Mouse (Mus musculus) adrenal gland, postnatal 4 days (tissue): ENCODE measurements at regions not wholly inside any gene's neighbourhood (a gene's known extent, or its start where the extent isn't known, plus 50 kb on each side); places are given as distances from the start of the nearest gene placed in this dataset.

ENCODE experiments used
- DNase-seq, 2 experiments: peaks; one replicate each; pipeline ENCODE4 v3.0.0; 2021 to 2022; ENCODE audit warnings: low spot score in 2 of 2, mixed read lengths in 2 of 2

DNA sequence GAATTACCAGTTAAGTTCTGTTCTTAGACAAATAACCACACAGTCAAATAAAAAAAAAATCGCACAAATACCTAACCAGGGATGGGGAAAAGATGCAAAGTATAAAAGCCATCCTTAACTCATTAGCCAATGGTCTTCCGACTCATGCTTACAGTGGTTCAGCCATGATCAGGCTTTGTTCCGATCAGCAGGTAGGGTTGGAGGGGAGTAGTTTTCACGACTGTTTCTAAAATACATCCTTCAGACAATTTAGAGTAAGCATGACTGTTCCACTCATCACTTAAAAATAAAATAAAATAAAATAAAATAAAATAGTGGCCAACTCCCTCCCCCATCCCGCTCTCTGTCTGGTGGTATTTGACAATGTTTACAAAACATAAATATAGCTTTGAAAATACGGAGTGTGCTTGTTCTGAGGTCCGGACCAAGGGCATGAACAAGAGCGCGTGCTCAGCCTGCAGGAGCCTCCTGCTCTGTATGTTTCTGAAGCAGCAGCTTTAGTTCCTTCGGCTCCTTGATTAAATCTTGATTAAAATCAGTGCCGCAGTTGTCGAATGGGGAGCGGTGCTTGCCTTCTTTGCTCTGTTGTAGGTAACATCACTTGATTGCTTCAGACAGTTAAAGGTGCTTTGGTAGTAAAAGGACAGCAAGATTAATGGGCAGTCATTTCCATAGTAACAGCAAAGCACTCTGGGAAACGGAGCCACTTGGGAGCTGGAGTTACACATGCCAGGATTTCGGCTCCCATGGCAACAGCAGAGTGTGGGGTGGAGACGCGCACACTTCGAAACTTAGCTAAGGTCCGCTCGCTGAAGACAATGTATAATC is 185.6 kb upstream of the Kif2a start:
- peak; percentile 3 to 5 for DNase-seq

DNA sequence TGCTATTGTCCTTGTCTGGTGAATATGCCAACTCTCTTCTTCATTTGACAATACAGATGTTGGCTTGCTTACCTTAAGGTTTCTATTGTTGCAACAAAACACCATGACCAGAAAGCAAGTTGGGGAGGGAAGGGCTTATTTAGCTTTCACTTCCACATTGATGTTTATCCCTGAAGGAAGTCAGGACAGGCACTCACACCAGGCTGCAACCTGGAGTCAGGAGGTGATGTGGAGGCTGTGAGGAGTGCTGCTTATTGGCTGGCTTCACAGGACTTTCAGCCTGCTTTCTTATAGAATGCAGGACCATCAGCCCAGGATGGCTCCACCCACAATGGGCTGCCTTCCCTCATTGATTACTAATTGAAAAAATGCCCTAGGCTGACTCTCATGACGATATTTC is 177.9 kb upstream of the Kif2a start:
- no peak for DNase-seq

DNA sequence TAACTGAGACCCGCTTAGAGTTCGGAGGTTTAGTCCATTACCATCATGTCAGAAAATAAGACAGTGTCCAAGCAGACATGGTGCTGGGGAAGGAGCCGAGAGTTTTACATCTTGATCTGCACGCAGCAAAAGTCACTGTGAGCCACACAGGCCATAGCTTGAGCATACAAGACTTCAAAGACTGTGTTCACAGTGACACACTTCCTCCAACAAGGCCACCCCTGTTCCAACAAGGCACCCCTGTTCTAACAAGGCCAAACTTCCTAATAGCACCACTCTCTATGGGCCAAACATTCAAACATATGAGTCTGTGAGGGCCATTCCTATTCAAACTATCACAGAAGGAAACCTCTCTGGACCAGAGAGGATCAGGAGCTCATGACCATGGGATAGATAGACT is 171.5 kb upstream of the Kif2a start:
- DNase-seq = no peak

DNA sequence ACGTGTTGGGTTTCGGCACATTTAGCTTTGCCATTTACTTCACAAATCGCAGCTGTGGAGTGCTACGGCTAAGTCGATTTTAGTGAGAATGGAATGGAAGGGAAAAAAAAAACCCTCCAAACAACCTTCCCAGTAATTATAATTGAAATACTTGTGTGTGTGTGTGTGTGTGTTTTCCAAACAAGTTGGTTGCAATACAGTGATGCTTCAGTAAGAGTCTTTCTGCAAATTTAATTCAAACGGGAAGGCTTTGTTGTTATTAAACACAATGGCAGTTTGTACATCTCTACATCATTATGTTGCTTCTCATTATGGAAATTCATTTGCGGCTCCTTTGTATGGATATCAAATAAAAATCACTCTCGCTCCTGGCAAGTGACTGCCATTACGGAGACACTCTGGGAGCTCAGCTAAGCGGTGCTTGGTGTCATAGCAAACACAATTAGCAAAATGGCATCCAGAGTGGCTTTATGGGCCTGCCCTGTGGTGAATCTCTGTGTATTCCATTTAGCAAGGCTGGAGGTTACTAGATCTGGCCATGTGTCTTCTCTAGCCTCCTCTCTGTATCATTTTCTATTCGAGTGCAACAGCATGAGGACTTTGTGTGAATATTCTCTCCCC is 165.4 kb upstream of the Kif2a start:
- DNase-seq = no peak

DNA sequence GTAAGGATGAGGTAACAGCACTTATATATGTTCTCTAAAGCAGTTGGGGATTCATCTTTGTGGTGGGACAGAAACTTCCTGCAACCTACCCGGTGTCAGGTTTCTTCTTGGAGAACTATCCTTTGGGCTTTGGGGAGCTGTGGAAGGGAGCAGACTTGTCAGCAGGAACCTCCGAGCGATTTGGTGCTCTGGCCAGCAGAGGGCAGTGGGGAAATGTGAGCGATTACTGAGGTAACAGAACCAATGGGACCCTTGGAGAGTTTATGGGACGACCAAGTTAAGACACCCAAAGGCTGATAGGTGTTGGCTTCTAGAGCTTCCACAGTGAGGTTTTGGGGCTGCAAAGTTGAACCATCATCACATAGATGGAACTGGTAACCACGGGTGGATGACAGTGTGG is 160.6 kb upstream of the Kif2a start:
- DNase-seq = peak in 1 of 2 experiments; percentile 17

DNA sequence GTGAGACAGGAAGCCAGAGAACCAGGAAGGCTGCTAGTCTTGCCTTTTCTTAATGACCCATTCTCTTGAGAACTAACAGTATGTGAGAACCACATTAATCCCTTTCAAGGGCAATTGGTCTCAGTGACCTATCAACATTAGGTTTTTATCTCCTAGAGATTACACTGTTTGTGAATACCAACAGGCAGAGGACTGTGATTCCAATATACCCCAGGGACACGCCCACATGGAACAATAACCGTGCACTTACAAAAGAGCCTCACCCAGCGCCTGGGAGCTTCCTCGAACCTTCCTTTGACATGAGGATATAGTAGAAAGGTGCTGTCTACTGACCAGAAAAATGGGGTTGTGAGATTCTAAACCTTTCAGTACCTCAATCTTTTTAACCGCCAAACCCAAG is 157.6 kb upstream of the Kif2a start:
- no peak for DNase-seq

DNA sequence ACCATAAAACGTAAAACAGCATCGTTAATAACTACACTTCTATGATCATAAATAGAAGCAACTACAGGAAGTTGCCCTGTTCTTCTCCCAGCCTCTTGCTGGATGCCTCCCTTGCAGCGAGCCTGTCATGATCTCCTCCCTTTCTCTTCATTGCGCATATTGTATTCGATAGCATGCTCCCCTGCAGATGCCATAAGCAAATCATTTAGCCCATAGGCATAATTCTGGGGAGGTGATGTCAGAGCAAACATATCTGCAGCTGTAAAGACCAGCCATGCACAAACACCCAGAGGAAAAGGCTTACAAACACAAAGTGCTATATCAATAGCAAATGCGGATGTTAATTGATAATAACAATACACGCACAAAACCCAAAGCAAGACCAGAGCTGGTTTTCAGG is 155.7 kb upstream of the Kif2a start:
- DNase-seq = no peak

DNA sequence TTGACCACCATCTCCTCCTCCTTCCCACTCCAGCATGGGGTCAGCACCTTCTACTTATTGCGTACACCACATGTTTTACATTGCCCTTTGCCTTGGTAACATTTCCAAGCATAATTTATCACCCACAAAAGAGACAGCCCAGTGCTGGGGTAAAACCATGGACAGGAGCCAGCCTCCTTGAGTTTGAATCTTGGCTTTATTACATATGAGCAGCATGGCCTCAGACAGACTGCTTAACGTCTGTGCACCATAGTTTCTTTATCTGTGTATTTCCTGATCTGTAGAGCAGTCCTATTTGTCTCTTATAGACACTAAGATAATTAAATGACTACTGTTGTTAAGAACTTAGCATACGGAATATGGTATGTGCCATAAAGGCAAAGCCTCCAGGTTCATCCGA is 154.0 kb upstream of the Kif2a start:
- no peak for DNase-seq

DNA sequence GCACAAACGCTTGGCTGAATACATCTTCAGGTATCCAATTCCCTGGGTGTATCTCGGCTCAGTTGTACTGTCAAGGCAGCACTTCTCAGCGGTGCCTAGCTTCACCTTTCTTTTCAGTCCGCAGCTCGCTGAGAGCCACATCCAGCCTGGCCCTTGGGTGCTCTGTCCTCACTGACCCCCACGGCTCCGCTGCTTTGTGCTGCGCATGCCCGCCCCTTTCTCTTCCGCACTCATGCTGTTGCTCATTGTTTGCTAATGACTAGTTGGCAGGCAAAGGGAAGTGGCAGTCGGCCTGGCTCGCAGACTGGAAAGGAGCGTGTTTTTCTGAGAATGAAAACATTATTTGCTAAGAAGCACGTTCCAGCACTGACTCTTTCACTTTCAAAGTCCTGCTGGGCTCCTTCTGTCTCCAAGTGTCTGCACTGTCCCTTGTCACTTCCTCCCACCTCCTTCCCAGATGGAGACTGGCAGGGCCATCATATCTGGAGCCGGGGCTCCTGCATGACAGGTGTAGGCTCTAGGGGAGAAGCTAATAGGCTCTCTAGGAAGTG is 146.7 kb upstream of the Kif2a start:
- DNase-seq = peak; percentile 4 to 5

DNA sequence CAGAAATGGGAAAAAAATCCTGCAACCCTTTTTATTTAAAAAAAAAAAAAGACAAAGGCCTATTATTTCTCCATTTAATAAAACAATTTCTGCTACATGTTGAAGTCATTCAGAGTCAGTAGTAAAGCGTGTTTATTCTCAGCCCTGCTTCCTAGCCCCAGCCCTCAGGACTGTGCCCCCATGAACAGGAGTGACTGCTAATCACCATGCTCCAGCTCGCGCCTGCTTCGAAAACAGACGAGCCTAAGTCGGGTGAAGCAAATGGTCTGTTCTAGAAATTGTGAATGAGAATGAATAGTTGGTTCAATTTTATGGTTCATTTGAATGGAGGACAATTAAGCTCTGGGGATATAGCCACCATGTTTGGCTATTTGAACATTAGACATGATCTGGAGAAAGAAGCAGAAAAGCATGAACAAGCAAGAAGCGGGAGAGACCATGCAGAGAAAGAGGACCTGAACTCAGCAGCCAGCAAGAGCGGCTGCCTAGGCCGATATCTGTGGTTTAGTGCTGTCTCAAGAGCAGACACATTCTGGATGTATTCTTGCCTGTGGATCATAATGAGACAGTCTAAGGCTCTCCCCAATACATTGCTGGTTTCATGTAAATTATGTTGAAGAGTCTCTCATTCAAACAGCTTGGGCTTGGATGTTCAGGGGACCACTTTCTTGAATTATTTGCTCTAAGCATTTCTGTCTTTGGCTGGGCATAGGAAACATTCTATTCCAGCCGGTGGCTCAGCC is 146.1 kb upstream of the Kif2a start:
- no peak for DNase-seq

DNA sequence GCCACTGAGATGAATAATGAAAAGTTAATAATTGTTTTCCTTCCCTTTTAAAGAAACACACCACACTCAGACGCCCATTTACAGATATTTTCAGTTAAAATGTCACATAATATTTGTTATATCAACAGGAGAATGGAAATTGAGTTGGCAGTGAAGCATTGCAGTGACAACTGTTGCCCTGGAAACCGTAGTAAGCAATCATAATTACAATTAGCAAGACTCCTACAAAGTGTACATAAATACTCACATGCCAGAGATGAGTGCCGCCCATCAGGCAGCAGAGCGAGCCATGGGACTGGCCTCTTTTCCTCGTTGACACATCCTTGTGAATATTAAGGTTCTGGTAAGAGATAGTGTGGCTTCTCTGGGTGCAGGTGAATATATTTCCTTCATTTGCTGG is 129.6 kb upstream of the Kif2a start:
- no peak for DNase-seq

DNA sequence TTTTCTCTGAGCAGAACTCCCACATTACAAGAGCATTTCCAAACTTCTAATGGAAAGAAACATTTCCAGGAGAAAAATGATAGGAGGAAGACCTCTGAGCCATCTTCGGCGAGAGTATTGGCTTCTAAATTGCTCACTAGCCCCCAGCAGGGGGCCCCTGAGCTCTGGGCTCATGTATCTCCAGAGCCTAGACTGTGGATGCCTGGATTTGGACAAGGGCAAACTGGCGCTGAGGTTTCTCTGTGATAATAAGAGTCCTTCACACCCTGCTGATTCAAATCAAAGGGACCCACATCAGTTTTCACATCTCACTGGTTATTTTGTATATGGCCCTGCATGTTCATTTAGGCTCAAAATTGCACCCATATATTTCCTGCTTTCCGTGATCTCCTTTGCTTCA is 119.3 kb upstream of the Kif2a start:
- DNase-seq = no peak

DNA sequence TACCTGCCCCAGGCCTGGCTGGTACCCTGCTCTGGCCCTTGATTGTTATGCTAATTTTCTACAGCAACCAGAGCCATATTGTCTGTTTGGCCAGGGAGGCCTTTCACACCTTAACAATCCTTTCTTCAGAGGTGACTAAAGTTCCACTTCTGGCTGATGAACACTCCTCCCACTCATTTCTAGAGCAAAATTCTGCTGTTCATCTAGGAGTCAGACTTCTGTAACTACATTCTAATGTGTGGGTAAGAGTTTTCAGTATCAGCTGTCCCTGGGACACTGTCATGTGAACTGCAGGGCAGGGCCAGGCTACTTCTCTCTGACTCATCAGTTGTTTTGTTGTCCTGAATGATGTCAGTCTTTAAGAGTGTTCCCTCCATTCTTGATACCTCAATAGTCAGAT is 112.2 kb upstream of the Kif2a start:
- DNase-seq = no peak

DNA sequence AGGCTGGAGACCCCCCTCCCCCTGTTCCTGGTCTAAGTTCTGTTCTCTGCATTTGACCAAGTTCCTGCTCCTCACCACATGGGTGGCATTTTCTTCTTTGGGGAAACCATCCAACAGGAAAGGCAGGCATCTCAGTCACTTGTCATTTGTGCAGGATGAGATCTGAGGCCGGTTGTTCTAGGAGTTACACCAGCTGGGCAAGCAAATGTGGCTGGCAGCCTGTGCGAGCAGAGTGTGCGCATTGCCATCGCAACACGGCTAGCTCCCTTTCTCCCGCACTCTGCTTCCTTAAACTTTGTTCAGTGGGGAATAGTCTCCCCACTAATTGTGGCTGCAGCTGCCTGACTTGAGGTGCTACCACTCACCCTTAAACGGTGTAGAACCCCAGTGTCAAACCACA is 104.7 kb upstream of the Kif2a start:
- no peak for DNase-seq

DNA sequence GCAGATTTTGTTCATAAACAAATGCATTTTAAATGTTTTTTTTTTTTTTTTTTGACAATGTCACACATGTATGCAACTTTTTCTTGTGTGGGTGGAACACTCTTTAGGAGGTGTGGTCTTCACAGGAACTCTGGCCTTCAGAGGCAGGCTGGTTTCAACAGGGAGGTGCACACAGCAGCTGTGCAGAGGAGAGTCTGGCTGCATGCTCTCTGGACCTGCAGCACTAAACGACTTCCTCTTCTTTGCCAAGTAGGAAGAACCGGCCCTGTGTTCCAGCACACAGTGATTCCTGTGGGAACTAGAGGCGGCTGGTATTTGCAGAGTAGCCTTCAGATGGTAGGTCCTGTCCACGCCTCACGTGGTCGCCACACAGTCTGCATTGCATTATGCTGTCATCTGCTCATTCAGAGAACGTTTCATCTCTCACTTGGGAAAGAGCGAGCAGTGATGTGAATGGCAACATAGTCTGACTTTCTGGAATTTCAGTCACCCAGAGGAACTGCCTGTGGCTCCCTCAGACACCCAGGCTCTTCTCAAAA is 102.3 kb upstream of the Kif2a start:
- no peak for DNase-seq

DNA sequence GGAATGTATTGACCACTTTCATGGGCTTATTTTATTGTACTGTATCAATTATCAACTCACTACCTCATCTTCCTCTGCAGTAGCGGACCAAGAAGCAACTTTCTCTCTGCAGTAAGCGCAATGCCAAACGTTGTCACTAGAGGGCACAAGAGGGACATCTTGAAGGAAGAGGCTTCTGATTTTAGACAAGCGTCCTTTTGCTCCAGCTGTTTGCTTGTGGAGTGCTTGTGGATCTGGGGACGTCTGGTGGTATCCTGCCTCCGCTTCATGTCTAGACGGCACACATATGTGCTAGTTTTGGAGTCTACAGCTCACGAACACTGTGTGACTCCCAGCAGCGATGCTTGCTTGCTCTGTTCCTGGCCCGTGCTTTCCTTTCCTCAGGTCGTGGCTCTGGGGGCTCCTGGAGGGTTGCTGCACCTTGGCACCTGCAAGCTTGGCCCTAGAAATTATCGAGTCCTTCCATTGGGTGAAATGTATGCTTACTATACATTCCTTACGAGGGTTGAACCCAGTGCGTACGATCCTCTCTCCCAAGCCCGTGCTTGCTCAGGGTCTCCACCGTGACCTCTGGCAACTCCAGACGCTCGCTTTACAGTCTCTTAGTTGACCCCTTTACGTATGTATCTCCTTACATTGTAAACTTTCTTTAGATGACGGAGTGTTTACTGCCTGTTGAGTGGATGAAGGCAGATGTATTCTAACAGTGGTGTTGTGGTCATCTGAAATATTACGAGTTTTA is 92.2 kb upstream of the Kif2a start:
- DNase-seq = peak; percentile 54 to 60

DNA sequence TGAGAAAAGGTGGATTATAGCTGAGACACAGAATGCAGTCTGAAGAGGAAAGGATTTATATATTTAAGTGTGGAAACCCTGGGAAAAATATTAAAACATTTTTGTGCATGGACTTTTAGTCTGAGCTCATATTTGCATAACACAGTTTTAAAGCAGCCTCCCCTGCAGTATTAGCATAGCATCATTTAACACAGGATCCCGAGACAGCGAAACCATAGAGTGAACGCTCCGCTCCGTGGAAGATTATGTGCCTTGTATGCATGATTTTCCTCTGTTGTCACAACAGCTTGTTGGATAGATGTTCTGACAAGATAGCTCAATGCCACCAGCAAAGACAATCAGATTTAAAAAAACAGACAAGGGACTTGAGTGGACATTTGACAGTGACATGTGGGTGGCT is 86.1 kb upstream of the Kif2a start:
- no peak for DNase-seq

DNA sequence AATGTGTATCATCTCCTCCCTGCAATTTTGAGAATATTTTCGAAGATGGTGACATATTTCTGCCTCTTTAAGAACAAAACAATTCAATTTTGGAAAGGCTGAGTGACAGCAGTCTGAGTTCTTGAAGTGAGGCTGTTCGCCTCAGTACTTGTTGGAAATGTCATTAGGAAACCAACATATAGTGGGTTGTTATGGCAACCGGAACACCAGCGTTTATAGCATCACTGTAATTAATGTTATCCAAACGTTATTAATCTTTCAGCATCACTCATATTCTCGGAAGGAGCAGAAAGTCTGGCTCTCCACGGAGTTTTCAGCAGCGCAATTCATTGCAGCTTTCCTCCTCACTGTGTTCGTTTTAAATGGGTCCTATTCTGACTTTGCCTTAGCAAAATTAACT is 85.6 kb upstream of the Kif2a start:
- no peak for DNase-seq

DNA sequence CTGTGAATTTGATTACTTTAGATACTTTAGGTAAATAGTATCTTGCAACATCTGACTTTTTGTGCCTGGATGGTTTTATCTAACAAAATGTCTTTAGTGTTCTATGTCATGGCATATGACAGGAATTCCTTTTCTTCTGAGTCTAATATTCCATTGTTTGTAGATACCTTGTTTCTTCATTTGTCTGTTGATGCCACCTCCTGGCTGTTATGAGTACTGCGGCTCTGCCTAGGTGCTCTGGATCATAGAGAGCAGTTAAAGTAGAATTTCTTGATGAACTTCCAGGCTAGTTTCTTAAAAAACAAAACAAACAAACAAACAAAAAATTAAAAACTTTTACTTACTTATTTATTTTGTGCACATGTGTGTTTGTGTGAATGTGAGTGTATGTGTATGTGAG is 83.6 kb upstream of the Kif2a start:
- DNase-seq = no peak

DNA sequence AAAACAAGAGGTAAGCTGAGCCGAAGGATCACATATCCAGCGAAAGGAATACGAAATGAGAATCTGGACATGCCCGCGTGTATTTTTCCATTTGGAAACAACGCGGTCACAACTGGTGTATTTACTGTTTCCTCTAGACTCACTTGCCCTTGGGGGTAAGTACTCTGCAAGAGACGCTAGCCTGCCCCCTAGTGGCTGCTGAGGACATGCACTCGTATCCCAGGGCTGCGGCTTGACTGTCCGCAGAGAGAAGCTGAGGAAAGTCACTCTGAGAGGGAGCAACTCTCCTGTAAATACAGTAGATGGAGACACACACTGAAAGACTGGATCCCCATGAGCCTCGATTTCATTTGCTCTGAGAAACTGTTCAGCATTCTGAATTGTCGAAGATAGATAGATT is 79.7 kb upstream of the Kif2a start:
- peak; percentile 66 to 74 for DNase-seq

DNA sequence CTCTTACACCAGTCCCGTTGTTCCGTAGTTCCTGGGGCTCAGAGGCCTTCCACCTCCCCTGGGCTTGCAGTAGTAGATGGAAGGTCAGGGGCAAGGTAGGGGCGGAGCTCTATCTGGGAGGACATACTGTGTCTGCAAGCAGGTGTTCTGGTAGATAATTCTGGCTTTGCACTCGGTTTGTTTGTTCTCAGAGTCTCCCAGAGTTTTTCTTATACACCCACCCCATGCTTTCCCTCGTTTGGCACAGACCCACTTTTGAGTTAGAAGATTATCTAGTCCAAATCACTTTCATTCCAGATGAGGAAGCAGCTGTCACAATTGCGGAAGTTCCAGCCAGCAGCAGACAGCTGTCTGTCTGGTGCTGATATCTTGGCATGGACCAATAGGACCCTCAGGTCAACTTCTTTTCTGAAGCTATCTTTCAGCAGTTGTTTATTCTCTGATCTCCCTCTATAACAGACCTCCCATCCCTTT is 79.0 kb upstream of the Kif2a start:
- no peak for DNase-seq
